Mouse (Mus musculus) ES-Bruce4 (cell line): ENCODE results near the gene Banf1. TPM values are rescaled to one million over a fixed set of nuclear protein-coding genes. Genes with fewer than 3 reads are reported as not detected.

Experiments
- H3K27ac ChIP-seq: 2 replicates; pipeline ENCODE4 v1.5.1; 2012; ENCODE audit warnings: low read length, inconsistent platforms; ENCODE audit not compliant: insufficient read depth
- H3K27me3 ChIP-seq: 2 replicates; pipeline ENCODE4 v1.6.1; 2012; ENCODE audit warnings: mild to moderate bottlenecking, low read length, inconsistent platforms; ENCODE audit not compliant: control insufficient read depth, poor library complexity, insufficient read depth, severe bottlenecking
- H3K36me3 ChIP-seq: 2 replicates; pipeline ENCODE4 v1.6.1; 2012; ENCODE audit warnings: inconsistent platforms, mild to moderate bottlenecking, low read length, moderate library complexity; ENCODE audit not compliant: control insufficient read depth, poor library complexity, insufficient read depth, severe bottlenecking
- H3K4me1 ChIP-seq: one replicate; pipeline ENCODE4 v1.8.1; 2011; ENCODE audit warnings: low read length; ENCODE audit not compliant: control insufficient read depth, insufficient read depth
- H3K4me3 ChIP-seq: 2 replicates; pipeline ENCODE4 v1.5.1; 2011; ENCODE audit warnings: low read depth, mild to moderate bottlenecking, low read length
- H3K9ac ChIP-seq: 2 replicates; pipeline ENCODE4 v1.6.1; 2012; ENCODE audit warnings: low read depth, mild to moderate bottlenecking, inconsistent platforms; ENCODE audit not compliant: poor library complexity, severe bottlenecking
- H3K9me3 ChIP-seq: replicated peaks from 2 replicates; pipeline ENCODE4 v1.6.1; 2012; ENCODE audit warnings: mild to moderate bottlenecking, low read length, inconsistent platforms; ENCODE audit not compliant: control insufficient read depth, poor library complexity, insufficient read depth, severe bottlenecking
- CTCF ChIP-seq: IDR thresholded peaks from one replicate; pipeline ENCODE4 v1.8.1; 2011; ENCODE audit warnings: low read depth, low read length
- EP300 ChIP-seq: IDR thresholded peaks from 2 replicates; pipeline ENCODE4 v1.6.1; 2011; ENCODE audit warnings: low read depth, low read length; ENCODE audit not compliant: insufficient read depth
- POLR2A ChIP-seq: IDR thresholded peaks from one replicate; pipeline ENCODE4 v1.8.1; 2011; ENCODE audit warnings: low read length; ENCODE audit not compliant: insufficient read depth
- polyA plus RNA-seq: library from polyadenylated mRNA; stranded (reverse); fragments of >200 nt; gene quantifications from 2 replicates; pipeline ENCODE4 v1.2.4, GENCODE M21; 2011; ENCODE audit warnings: low read depth; ENCODE audit not compliant: missing spikeins, insufficient read depth, insufficient read length

Banf1 gene
- polyA plus RNA-seq, 1 experiment, result 370 TPM

DNA sequence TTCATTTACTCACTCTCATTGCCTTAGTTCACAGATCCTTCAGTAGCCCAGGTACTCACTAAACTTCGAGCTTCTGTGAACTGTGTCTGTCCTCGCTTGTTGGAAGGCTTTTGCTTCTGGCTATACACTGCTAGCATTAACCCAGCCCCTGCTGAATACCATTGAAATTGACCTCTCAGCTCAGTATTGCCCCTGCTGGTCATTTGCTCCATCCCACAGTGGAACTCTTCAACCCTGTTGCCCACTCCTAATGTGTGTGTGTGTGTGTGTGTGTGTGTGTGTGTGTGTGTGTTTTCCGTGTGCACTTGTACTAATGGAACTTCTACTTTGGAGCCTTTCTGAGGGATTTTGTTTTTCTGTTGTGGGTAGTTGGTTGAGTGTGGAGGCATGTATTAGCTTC is 4.0 kb upstream of the Banf1 start:
- no peaks in the 10 kb centered on the region for H3K27me3 ChIP-seq
- H3K4me3 ChIP-seq, result no peak overlapping the region
- H3K4me1 ChIP-seq, result peaks cover 3% of the 10 kb centered on the region
- H3K36me3 ChIP-seq, result peaks cover 28% of the 10 kb centered on the region
- TF ChIP-seq EP300, result no peak
- TF ChIP-seq CTCF, result no peak
- no peak overlapping the region for H3K27ac ChIP-seq
- no peak overlapping the region for H3K9ac ChIP-seq
- no peaks in the 10 kb centered on the region for H3K9me3 ChIP-seq

DNA sequence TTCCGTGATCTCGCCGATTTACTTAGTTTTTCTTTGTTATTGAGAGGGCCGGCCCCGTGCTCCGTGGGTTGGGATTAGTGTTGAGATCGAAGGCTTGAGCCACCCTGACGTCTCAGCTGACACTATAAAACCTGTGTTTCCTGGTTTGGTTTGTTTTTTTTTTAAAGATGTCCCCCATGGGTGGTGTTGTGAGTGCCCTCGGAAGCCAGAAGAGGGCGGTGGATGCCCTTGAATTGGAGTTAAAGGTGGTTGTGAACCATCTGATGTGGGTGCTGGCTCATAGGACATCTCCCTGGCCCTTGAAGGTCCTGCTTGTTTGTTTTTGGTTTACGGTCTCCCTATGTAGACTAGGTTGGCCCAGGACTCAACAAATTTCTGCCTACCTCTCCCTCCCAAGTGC is 487 bp upstream of the Banf1 start:
- Histone ChIP-seq H3K9ac (peak overlapping the region; percentile 75), H3K36me3 (peaks cover 32% of the 10 kb centered on the region), H3K4me3 (peak overlapping the region; percentile 93), H3K4me1 (peaks cover 5% of the 10 kb centered on the region), H3K9me3 (no peaks in the 10 kb centered on the region), H3K27ac (peak overlapping the region; percentile 52), H3K27me3 (no peaks in the 10 kb centered on the region)
- TF ChIP-seq CTCF (peak; percentile 21), POLR2A (no peak)

DNA sequence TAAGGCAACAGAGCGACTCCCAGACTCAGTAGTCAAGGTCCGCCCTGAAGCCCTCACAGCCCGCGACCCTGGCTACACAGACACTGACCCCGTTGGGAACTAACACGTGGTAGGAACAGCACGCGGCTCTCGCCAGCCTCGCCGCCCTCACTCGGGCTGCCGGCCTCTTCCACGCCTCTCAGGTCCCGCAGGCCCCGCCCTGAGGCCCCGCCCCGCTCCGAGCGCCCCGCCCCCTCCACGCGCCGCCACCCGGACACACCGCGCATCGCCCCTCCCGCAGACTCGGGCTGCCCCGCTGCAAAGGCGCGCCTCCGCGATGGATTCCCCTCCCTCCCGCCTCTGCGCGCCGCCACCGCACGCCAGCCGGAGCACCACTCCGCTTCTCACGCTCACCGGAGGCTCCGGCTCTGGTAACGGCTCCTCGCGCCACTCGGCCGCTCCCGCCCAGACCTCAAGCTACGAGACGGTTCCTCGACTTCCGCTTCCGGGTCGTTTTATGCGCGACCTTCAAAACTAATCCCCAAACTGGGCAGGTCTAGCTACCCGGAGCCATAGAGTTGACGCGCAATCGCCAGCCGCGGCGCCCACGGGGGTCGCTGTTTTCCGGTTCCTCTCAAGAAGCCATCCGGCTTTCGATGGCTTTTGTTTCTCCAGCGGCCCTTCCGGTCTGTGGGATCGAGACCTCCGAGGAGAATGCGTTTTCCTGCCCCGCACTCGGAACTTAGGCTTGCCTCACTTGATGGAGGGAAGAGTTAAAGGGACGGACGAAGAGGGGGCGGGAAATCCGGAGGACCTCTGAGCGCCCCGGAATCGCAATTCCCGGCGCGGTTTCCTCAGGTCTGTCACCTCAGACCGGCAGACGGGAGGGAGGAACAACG is 554 bp downstream of the Banf1 start, which contains the start of gene Eif1ad:
Gene Eif1ad, plus strand, starts transcription at position 567 of the 878 bp plus-strand sequence.
- no peaks in the 10 kb centered on the region for H3K27me3 ChIP-seq
- H3K9ac ChIP-seq, result peak within 1 kb of the TSS; percentile 75
- peak within 1 kb of the TSS; percentile 83 for H3K27ac ChIP-seq
- H3K4me1 ChIP-seq, result peaks cover 5% of the 10 kb centered on the region
- H3K4me3 ChIP-seq, result peak within 1 kb of the TSS; percentile 97
- TF ChIP-seq POLR2A, result peak; percentile 15
- TF ChIP-seq EP300, result no peak
- TF ChIP-seq CTCF, result no peak
- H3K36me3 ChIP-seq, result peaks cover 31% of the 10 kb centered on the region
- no peaks in the 10 kb centered on the region for H3K9me3 ChIP-seq

DNA sequence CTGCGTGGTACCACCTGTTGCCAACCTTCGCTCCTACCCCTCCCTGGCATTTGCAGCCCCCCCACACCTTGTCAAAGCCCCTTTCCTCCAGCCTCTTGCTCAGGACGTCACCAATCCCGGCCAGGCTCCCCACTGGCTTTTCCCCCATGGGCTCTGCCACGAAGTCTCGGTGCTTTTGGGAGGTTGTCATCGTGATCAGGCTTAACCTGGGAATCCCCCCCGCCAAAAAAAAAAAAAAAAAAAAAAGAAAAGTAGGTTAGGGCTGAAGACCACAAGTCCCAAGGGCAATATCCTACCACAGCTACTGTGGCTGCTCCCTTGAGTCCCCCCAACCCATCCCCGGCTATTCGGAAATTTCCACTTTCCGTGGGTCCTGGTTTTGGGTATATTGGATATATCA is 1.2 kb downstream of the Banf1 start:
- peak overlapping the region; percentile 97 for H3K4me3 ChIP-seq
- 0 out of 2 replicates have a peak overlapping the region, but pooled peaks have one; percentile 18 for H3K27ac ChIP-seq
- H3K9ac ChIP-seq, result peak overlapping the region; percentile 75
- TF ChIP-seq CTCF (no peak), EP300 (no peak), POLR2A (no peak)
- H3K36me3 ChIP-seq, result peaks cover 30% of the 10 kb centered on the region
- no peaks in the 10 kb centered on the region for H3K9me3 ChIP-seq
- no peaks in the 10 kb centered on the region for H3K27me3 ChIP-seq
- peaks cover 5% of the 10 kb centered on the region for H3K4me1 ChIP-seq

DNA sequence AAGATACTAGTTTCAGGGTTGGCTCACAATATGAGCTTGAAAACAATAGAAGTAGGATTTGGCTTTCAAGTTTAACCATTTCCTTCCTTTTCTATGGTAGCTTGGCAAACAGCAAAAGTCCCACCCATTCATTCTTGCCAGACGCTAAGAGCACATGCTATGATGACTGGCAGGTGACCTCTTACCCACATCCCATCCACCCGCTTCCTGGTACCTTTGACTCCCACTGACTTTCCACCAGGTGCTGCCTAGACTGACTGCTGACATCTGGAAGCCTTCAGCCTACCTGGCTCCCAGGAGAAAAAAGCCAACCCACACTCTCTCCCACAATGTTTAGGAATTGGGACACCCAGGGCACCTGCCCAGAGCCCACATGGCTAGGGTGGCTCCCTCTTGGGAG is 2.8 kb downstream of the Banf1 start:
- no peak overlapping the region for H3K9ac ChIP-seq
- peaks cover 5% of the 10 kb centered on the region for H3K4me1 ChIP-seq
- H3K4me3 ChIP-seq, result no peak overlapping the region
- no peaks in the 10 kb centered on the region for H3K27me3 ChIP-seq
- H3K9me3 ChIP-seq, result no peaks in the 10 kb centered on the region
- peaks cover 14% of the 10 kb centered on the region for H3K36me3 ChIP-seq
- no peak for TF ChIP-seq POLR2A
- no peak for TF ChIP-seq EP300
- no peak for TF ChIP-seq CTCF
- no peak overlapping the region for H3K27ac ChIP-seq

DNA sequence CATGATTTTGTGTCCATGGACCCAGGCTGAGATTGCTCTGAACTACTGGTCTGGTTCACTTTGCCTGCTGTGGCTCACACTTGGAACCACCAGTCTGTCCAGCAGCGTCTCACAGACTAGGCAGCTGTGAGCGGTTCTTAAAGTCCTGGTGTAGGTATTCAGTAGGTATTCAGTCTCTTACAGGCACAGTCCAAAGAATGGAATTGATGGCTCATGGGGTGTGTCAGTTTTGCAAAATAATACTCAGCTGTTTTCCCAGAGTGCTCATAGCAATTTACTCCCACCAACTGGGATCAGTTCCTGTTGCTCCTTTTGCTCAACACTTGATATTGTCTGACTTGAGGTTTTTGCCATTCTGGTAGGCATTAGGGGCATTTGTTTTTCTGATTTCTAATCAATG is 4.8 kb downstream of the Banf1 start:
- Histone ChIP-seq H3K9ac (0 out of 2 replicates have a peak overlapping the region, but pooled peaks have one; percentile 26), H3K4me3 (no peak overlapping the region), H3K4me1 (peaks cover 2% of the 10 kb centered on the region), H3K9me3 (no peaks in the 10 kb centered on the region), H3K36me3 (peaks cover 6% of the 10 kb centered on the region), H3K27me3 (no peaks in the 10 kb centered on the region), H3K27ac (peak overlapping the region; percentile 77)
- TF ChIP-seq POLR2A (no peak), EP300 (no peak), CTCF (no peak)
